Mouse (Mus musculus) kidney, adult 2 months (tissue): ENCODE data around the gene Ramac. TPM values are rescaled to one million over a fixed set of nuclear protein-coding genes. Genes with fewer than 3 reads are reported as not detected.

Experiments used
- DNase-seq: peaks from one replicate; pipeline ENCODE4 v3.0.0; 2021
- H3K27ac ChIP-seq: fragments of 200-500 bp; 2 replicates; pipeline ENCODE4 v1.5.1; 2012; ENCODE audit warnings: low read depth, low read length, control low read depth, inconsistent platforms; ENCODE audit not compliant: insufficient read depth
- H3K27me3 ChIP-seq: fragments of 200-500 bp; replicated peaks from 2 replicates; pipeline ENCODE4 v1.6.1; 2012; ENCODE audit warnings: mild to moderate bottlenecking, moderate library complexity, low read length, inconsistent platforms; ENCODE audit not compliant: control insufficient read depth, insufficient read depth
- H3K36me3 ChIP-seq: fragments of 200-500 bp; 2 replicates; pipeline ENCODE4 v1.6.1; 2012; ENCODE audit warnings: mild to moderate bottlenecking, moderate library complexity, low read length, inconsistent platforms; ENCODE audit not compliant: control insufficient read depth, insufficient read depth
- H3K4me1 ChIP-seq: fragments of 200-500 bp; 2 replicates; pipeline ENCODE4 v1.6.1; 2011; ENCODE audit warnings: low read length; ENCODE audit not compliant: control insufficient read depth, insufficient read depth
- H3K4me3 ChIP-seq: fragments of 200-500 bp; 2 replicates; pipeline ENCODE4 v1.5.1; 2011; ENCODE audit warnings: mild to moderate bottlenecking, low read depth, low read length, control low read depth; ENCODE audit not compliant: insufficient read depth
- CTCF ChIP-seq: fragments of 200-500 bp; conservative IDR thresholded peaks from 2 replicates; pipeline ENCODE4 v1.5.1; 2011; ENCODE audit warnings: low read depth, mild to moderate bottlenecking, control low read depth, low read length, moderate library complexity, mixed read lengths; ENCODE audit not compliant: insufficient read depth, insufficient read length
- POLR2A ChIP-seq: fragments of 200-500 bp; IDR thresholded peaks from one replicate; pipeline ENCODE4 v1.6.1; 2011; ENCODE audit warnings: low read depth, low read length, control low read depth
- WGBS: fragments of 180-500 bp; shearing (Covaris S2); methylation state at CpG from one replicate; pipeline ENCODE4 v1.1.7; 2018; 5-methylcytosine and 5-hydroxymethylcytosine counted together
- polyA plus RNA-seq: library from polyadenylated mRNA; depleted of rRNA; stranded (reverse); fragments of >200 nt; gene quantifications from 2 replicates; pipeline ENCODE4 v1.2.3, GENCODE M21; 2012

Gene Ramac
- polyA plus RNA-seq, 1 experiment = 23.8 TPM

DNA sequence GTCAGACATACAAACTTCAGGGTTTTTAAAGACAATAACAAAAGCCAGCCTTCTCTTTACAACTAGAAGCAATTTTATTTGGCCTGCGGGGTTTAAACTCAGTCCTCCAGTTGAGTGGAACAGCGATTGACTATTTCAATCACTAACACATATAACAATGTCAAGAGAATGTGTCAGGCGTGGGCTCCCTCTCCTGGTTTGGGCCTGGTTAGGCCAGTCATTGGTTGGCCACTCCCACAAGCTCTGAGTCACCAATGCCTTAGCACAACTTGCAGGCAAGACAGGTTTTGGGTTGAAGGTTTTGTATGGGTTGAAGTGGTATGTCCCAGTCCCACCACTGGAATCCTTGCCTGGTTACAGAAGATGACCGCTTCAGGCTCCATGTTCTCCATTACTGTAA is 18.6 kb upstream of the Ramac start:
- no peaks in the 10 kb centered on the region for H3K27me3 ChIP-seq
- no peak overlapping the region for H3K27ac ChIP-seq
- TF ChIP-seq CTCF = peak; percentile 66
- TF ChIP-seq POLR2A = no peak
- DNase-seq = peak; percentile 14
- H3K4me3 ChIP-seq = no peak overlapping the region
- 63% methylated on average over 4 of the region's 4 CpGs for WGBS
- no peaks in the 10 kb centered on the region for H3K4me1 ChIP-seq
- H3K36me3 ChIP-seq = no peaks in the 10 kb centered on the region

DNA sequence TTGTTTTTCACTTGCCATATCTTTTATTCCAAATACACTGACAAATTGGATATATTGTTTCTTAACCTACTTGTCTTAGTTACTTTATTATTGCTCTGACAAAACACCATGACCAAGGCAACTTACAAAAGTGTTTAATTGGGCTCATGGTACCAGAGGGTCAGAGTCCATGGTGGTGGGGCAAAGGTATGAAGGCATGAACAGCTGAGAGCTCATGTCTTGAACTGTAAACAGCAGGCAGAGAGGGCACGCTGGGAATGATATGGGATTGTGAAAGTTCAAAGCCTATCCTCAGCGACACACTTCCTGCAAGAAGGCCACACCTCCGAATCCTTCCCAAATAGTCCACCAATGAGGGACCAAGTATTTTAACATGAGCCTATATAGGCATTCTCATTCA is 14.8 kb upstream of the Ramac start:
- TF ChIP-seq POLR2A (no peak), CTCF (no peak)
- Histone ChIP-seq H3K4me3 (no peak overlapping the region), H3K27me3 (no peaks in the 10 kb centered on the region), H3K27ac (no peak overlapping the region), H3K4me1 (no peaks in the 10 kb centered on the region), H3K36me3 (no peaks in the 10 kb centered on the region)
- no peak for DNase-seq
- 79% methylated on average over 3 of the region's 3 CpGs for WGBS

DNA sequence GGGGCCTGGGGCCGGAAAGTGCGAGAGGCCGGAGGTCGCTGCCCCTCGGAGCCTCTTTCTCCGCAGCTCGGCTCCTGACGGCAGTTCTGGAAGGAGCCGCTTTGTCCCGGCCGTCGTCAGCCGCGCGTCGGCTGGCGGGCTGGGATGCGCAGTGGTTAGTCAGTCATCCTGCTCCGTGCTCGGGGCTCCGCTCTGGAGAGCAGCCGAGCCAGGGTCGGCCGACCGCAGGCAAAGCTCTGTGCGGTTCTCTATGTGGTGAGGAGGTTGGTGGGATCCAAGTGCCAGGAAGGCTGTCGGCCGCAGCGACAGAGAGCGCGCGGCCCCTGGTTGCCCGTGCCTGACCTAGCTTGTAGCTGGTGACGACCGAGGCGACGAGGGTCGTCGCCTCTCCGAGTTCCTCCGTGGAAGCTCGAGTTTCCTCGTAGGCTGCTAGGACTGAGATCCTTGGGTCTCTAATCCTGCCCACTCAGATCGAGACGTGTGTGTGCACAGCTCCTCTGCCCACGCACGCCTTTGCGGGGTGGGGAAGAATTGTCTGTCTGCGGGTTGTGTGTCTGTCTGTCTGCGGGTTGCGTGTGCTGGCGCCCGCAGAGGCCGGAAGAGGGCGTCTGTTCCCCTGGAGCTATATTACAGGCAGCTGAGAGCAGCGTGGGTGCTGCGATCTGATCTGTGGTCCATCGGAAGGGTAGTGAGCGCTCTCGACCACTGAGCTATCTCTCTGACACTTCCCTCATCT is 553 bp downstream of the Ramac start:
- WGBS = 2% methylated on average over 60 of the region's 60 CpGs
- Histone ChIP-seq H3K4me1 (no peaks in the 10 kb centered on the region; the same call in 1 of the 2 replicates), H3K4me3 (peak overlapping the region; percentile 61), H3K27ac (no peak overlapping the region), H3K36me3 (no peaks in the 10 kb centered on the region), H3K27me3 (no peaks in the 10 kb centered on the region)
- TF ChIP-seq POLR2A (no peak), CTCF (peak; percentile 31; the same call in 1 of the 2 replicates)
- peak; percentile 17 for DNase-seq

DNA sequence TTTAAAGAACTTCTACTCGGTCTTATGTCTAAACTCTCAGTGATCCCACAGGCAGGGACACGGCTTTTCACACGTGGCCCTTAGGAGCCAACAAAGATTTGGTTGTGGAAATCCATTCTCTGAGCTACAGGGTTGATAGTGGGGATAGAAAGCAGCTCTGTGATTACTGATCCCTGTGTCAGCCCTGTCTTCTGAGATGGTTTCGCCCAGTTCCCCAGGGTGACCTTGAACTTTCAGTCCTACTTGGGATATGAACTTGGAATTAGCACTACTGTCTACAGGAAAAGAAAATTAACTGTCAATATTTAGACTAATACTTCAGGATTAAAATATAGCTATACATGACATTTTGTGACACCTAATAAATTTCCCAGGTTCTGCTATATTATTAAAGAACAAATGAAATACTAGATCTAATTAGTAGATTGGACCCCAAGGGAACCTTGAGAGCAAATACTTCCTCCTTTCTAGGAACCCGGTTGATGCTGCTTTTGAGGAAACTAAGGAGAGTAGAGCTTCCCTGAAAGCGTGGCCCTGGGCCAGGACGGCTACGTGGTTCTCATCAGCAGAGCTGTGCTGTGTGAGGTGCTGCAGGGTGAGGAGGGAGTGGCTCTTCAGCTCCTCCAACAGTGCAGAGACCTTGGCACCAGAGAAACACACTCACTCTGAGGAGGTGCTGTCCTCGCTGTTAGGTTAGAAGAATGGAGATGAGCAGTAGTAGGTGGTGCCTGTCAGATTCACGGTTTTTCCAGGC is 10.2 kb downstream of the Ramac start:
- 66% methylated on average over 10 of the region's 10 CpGs for WGBS
- H3K4me3 ChIP-seq = no peak overlapping the region
- H3K4me1 ChIP-seq = no peaks in the 10 kb centered on the region
- TF ChIP-seq POLR2A (no peak), CTCF (no peak)
- no peak for DNase-seq
- no peak overlapping the region for H3K27ac ChIP-seq
- H3K36me3 ChIP-seq = no peaks in the 10 kb centered on the region
- H3K27me3 ChIP-seq = no peaks in the 10 kb centered on the region

DNA sequence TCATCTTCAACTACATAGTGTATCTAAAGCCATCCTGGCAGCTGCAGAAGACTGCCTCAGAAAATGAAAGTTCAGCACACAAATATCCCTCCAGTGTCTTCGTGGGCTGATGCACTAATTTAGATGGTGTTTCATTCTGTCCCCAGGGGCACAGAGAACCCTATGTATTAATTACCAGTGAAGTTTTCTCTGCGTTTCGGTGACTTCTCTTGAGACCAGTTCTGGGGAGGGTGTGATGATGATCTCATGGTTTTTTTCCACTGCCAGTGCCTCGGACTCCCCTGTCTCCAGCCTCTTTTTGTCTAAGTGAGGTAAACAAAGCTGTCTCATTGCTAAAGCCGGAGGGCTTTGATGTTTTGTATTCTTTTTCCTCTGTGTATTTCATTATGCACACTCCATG is 12.6 kb downstream of the Ramac start:
- no peak overlapping the region for H3K27ac ChIP-seq
- no peaks in the 10 kb centered on the region for H3K36me3 ChIP-seq
- no peaks in the 10 kb centered on the region for H3K4me1 ChIP-seq
- no peak for DNase-seq
- no peak overlapping the region for H3K4me3 ChIP-seq
- WGBS = 67% methylated on average over 5 of the region's 5 CpGs
- no peaks in the 10 kb centered on the region for H3K27me3 ChIP-seq
- no peak for TF ChIP-seq CTCF
- no peak for TF ChIP-seq POLR2A

DNA sequence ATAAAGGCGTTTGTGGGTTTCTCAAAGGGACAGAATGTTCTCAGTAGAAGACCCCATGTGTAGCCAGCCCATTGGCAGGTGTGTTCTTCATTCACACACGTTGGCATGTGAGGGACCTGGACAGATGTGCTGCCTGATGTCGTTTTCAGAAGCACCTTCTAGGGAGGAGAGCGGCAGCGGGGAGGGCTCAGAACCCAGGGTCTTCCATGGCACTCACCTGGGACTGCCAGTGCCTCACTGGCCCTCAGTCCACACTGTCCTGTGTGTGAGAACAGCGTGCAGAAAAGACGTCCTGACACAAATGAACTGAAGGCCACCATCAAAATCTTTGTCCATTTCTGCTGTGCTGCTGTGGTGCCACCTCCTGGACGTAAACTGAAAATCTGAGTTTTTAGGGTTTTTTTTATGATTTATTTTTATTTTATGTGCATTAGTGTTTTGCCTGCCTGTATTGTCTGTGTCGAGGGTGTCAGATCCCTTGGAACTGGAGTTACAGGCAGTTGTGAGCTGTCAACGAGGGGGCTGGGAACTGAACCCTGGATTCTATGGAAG is 15.0 kb downstream of the Ramac start:
- DNase-seq = no peak
- H3K36me3 ChIP-seq = no peaks in the 10 kb centered on the region
- no peak overlapping the region for H3K4me3 ChIP-seq
- no peak for TF ChIP-seq POLR2A
- 0 out of 2 replicates have a peak, but pooled peaks have one; percentile 15 for TF ChIP-seq CTCF
- no peak overlapping the region for H3K27ac ChIP-seq
- H3K4me1 ChIP-seq = no peaks in the 10 kb centered on the region
- 68% methylated on average over 10 of the region's 10 CpGs for WGBS
- no peaks in the 10 kb centered on the region for H3K27me3 ChIP-seq

DNA sequence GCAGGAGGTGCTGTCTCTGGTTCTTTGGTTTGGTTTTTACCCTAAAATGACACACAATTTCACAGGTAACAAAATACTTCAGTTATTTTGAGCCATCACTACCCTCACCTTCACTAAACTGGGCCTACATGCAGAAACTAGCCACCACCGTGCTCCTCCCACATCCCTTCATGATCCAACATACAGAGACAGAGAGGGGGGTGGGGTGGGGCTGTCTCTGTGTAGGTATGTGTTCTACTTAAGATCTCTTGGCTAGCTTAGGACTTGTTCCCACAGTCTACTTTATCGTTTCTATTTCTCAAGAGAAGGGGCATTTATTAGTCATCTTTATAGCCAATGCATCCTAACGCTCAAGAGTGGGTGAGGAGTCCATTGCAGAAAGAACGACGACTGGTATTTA is 25.8 kb downstream of the Ramac start:
- Histone ChIP-seq H3K36me3 (no peaks in the 10 kb centered on the region), H3K4me3 (peak overlapping the region; percentile 89), H3K4me1 (peaks cover 9% of the 10 kb centered on the region; the same call in 1 of the 2 replicates), H3K27ac (peak overlapping the region; percentile 76), H3K27me3 (no peaks in the 10 kb centered on the region)
- peak; percentile 7 for DNase-seq
- TF ChIP-seq POLR2A = no peak
- TF ChIP-seq CTCF = no peak
- 4% methylated on average over 5 of the region's 5 CpGs for WGBS
